In the genomic region with DNA sequence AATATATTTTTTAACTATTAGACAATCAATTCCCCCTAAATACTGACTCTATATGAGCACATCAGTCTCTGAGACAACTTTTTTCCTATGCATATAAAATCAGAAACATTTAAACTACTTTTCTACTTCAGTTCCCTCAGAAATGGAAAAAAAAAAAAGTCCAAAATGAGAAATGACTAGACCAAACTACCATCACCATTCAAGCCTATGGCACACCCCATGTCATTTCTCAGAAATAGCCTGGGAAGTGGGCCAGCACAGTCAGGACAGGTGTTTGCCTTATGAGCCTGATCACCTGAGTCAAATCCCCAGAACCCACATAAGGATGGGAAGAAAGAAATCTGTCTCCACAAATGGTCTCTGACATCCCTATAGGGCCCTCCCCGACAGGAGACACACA, we compare ENCODE assay signal across 23 mouse cellular contexts. TPM values are rescaled to one million over a fixed set of nuclear protein-coding genes. Genes with fewer than 3 reads are reported as not detected.
DNase-seq lines count a peak whose midpoint lies in the region; ATAC-seq and TF ChIP-seq lines count a peak whose summit lies in the region.
"Had no signal": no experiment of that assay in that cellular context is flagged by ENCODE, and none has a peak within 500 bp of the region (broad histone marks: within the 10 kb centered on the region; RNA-seq: fewer than 3 reads in every experiment).

No protein-coding gene starts in this region.

- H3K4me3 ChIP-seq in heart, adult 2 months = no peak overlapping the region
- no peak overlapping the region for H3K4me3 ChIP-seq in liver, postnatal 0 days (ENCODE audit: low read depth, low read length)
- H3K4me3 ChIP-seq in liver, embryonic 11.5 days (ENCODE audit: low read depth, low read length) = no peak overlapping the region
- H3K4me3 ChIP-seq: embryonic facial prominence, embryonic 13.5 days; embryonic facial prominence, embryonic 15.5 days; erythroblast, embryonic 14.5 days; forebrain, embryonic 10.5 days; forebrain, embryonic 12.5 days had no signal

- DNase-seq in cerebellum, adult 11-12 months = peak; percentile 18
- no peak for DNase-seq in cerebellum, postnatal 36 days
- DNase-seq in heart, adult 11 months = peak; percentile 64
- DNase-seq in heart, adult 2 months = no peak
- no peak for DNase-seq in liver, postnatal 0 days
- DNase-seq in liver, embryonic 11.5 days (ENCODE audit: low spot score) = no peak
- DNase-seq: adrenal gland, adult 2 months; adrenal gland, postnatal 10 days; adrenal gland, postnatal 25 days; B cell, adult 2 months; cerebellum, adult 18-20 months; cerebellum, adult 8-10 months; cerebellum, postnatal 25 days; embryo, embryonic 11 days had no signal

- no peaks in the 10 kb centered on the region for H3K27me3 ChIP-seq in heart, adult 2 months (ENCODE audit: control insufficient read depth, insufficient read depth, low read length)
- no peaks in the 10 kb centered on the region for H3K27me3 ChIP-seq in liver, postnatal 0 days (ENCODE audit: insufficient read depth, low read length)
- H3K27me3 ChIP-seq in liver, embryonic 11.5 days (replicated peaks; ENCODE audit: control insufficient read depth, insufficient read depth, low read length) = no peaks in the 10 kb centered on the region
- H3K27me3 ChIP-seq: embryonic facial prominence, embryonic 13.5 days; embryonic facial prominence, embryonic 15.5 days; forebrain, embryonic 12.5 days had no signal

- 90% methylated on average over 1 of the region's 1 CpGs for WGBS in heart, adult 2 months
- 85% methylated on average over 1 of the region's 1 CpGs for WGBS in liver, postnatal 0 days (ENCODE audit: insufficient replicate concordance)
- WGBS in liver, embryonic 11.5 days = 97% methylated on average over 1 of the region's 1 CpGs

- TF ChIP-seq CTCF in heart, adult 2 months (IDR thresholded peaks at IDR 0.05) = no peak
- TF ChIP-seq CTCF in liver, postnatal 0 days (IDR thresholded peaks at IDR 0.05; ENCODE audit: low read depth) = no peak

- H3K4me2 ChIP-seq in liver, postnatal 0 days (ENCODE audit: low read depth, low read length) = no peak overlapping the region
- no peak overlapping the region for H3K4me2 ChIP-seq in liver, embryonic 11.5 days
- H3K4me2 ChIP-seq: embryonic facial prominence, embryonic 13.5 days; embryonic facial prominence, embryonic 15.5 days; forebrain, embryonic 12.5 days had no signal

- no peak for TF ChIP-seq POLR2A in heart, adult 2 months (IDR thresholded peaks at IDR 0.05; ENCODE audit: insufficient read depth, low read depth, low read length)

- H3K79me2 ChIP-seq in heart, adult 2 months (replicated peaks; ENCODE audit: control insufficient read depth, insufficient read depth, low read length) = peaks cover 10% of the 10 kb centered on the region; the same call in 1 of the 2 replicates

- no peak overlapping the region for H3K9ac ChIP-seq in heart, adult 2 months (ENCODE audit: low read depth, low read length)
- H3K9ac ChIP-seq in liver, postnatal 0 days (replicated peaks) = no peak overlapping the region
- no peak overlapping the region for H3K9ac ChIP-seq in liver, embryonic 11.5 days (ENCODE audit: low read depth, low read length)
- H3K9ac ChIP-seq: embryonic facial prominence, embryonic 13.5 days; embryonic facial prominence, embryonic 15.5 days; forebrain, embryonic 12.5 days had no signal

- peaks cover 5% of the 10 kb centered on the region; the same call in 1 of the 2 replicates for H3K36me3 ChIP-seq in heart, adult 2 months (ENCODE audit: control insufficient read depth, insufficient read depth, low read length)
- H3K36me3 ChIP-seq in liver, postnatal 0 days (replicated peaks; ENCODE audit: insufficient read depth, low read length) = no peaks in the 10 kb centered on the region
- H3K36me3 ChIP-seq in liver, embryonic 11.5 days (ENCODE audit: control insufficient read depth, insufficient read depth, low read length) = no peaks in the 10 kb centered on the region
- H3K36me3 ChIP-seq: embryonic facial prominence, embryonic 13.5 days; embryonic facial prominence, embryonic 15.5 days; forebrain, embryonic 10.5 days; forebrain, embryonic 12.5 days had no signal

- no peaks in the 10 kb centered on the region for H3K9me3 ChIP-seq in liver, postnatal 0 days (ENCODE audit: low read length)
- H3K9me3 ChIP-seq in liver, embryonic 11.5 days (ENCODE audit: control insufficient read depth, low read length) = no peaks in the 10 kb centered on the region
- H3K9me3 ChIP-seq: embryonic facial prominence, embryonic 13.5 days; embryonic facial prominence, embryonic 15.5 days; forebrain, embryonic 10.5 days; forebrain, embryonic 12.5 days had no signal

- no peak for ATAC-seq in liver, postnatal 0 days
- ATAC-seq in liver, embryonic 11.5 days (replicated peaks; ENCODE audit: low FRiP score) = no peak
- ATAC-seq: CD4-positive, CD25-positive, alpha-beta regulatory T cell, adult 4 months; forebrain, embryonic 14.5 days; forebrain, embryonic 16.5 days had no signal

- H3K27ac ChIP-seq in heart, adult 2 months = no peak overlapping the region
- H3K27ac ChIP-seq in liver, postnatal 0 days (ENCODE audit: low read depth) = peak overlapping the region; percentile 80; the same call in 1 of the 2 replicates
- no peak overlapping the region for H3K27ac ChIP-seq in liver, embryonic 11.5 days (ENCODE audit: low read depth, low read length)
- H3K27ac ChIP-seq: embryonic facial prominence, embryonic 13.5 days; embryonic facial prominence, embryonic 15.5 days; forebrain, embryonic 10.5 days; forebrain, embryonic 12.5 days had no signal

- no peak for TF ChIP-seq EP300 in heart, adult 2 months (IDR thresholded peaks at IDR 0.05; ENCODE audit: insufficient read depth, low read depth, low read length)
- no peak for TF ChIP-seq EP300 in liver, postnatal 0 days (IDR thresholded peaks at IDR 0.05; ENCODE audit: low read depth)

- H3K4me1 ChIP-seq in heart, adult 2 months (ENCODE audit: control insufficient read depth, insufficient read depth, low read length) = peaks cover 16% of the 10 kb centered on the region
- H3K4me1 ChIP-seq in liver, postnatal 0 days (ENCODE audit: insufficient read depth) = peaks cover 41% of the 10 kb centered on the region
- peaks cover 14% of the 10 kb centered on the region for H3K4me1 ChIP-seq in liver, embryonic 11.5 days (replicated peaks; ENCODE audit: control insufficient read depth, insufficient read depth, low read length)

- intact Hi-C loops in heart, adult 2 months (cut with DNase I) = no loop called here

RNA-seq across cellular contexts. Expression of a gene that starts 41.3 kb away (rescaled TPM):
- not detected for total RNA-seq in heart, adult 2 months (2021)
- 0.09 TPM in 1 of 2 replicates, not detected in the other for polyA plus RNA-seq in heart, adult 2 months (2012; rRNA removed)
- 0.28 and 0.31 TPM in 2 replicates for polyA plus RNA-seq in liver, postnatal 0 days (2015; fragmentation: Nextera tagmentation; extraction: Ambion mirVana)
- polyA plus RNA-seq in liver, embryonic 11.5 days (2014; fragmentation: Nextera tagmentation; extraction: Ambion mirVana) = 0.11 and 0.27 TPM in 2 replicates
- polyA plus RNA-seq: adrenal gland, adult 2 months; erythroblast, embryonic 14.5 days; frontal cortex, adult 2 months had no signal

RNA-seq across cellular contexts. Expression of a gene that starts 41.7 kb away (rescaled TPM):
- total RNA-seq in heart, adult 2 months (2021) = 10 to 100 TPM; 59.3 to 65.4 TPM
- 50.4 and 80.7 TPM in 2 replicates for polyA plus RNA-seq in heart, adult 2 months (2012; rRNA removed)
- 7.7 and 9.2 TPM in 2 replicates for polyA plus RNA-seq in liver, postnatal 0 days (2015; fragmentation: Nextera tagmentation; extraction: Ambion mirVana)
- 31.9 and 32.4 TPM in 2 replicates for polyA plus RNA-seq in liver, embryonic 11.5 days (2014; fragmentation: Nextera tagmentation; extraction: Ambion mirVana)

Comparison
In these comparisons a context has a peak if more than half of its experiments do, and no peak if none do; other contexts are left out.
1. DNase-seq: peak in cerebellum, adult 11-12 months (single experiment) and heart, adult 11 months (single experiment); none in cerebellum, postnatal 36 days (0 of 2), heart, adult 2 months (0 of 2), liver, postnatal 0 days (single experiment) and liver, embryonic 11.5 days (single experiment).